Mouse (Mus musculus): ENCODE measurements around the gene Polr2g. TPM values are rescaled to one million over a fixed set of nuclear protein-coding genes. Genes with fewer than 3 reads are reported as not detected.

Gene Polr2g
- polyA plus RNA-seq, 1 experiment from 2014 or later = 172 TPM

GRCm38 (mm10) chr19:8757471-8757998, 40.8 kb downstream of the Polr2g start:
- 6% methylated on average over 14 of the region's 14 CpGs for WGBS
- Histone ChIP-seq H3K9ac (ENCODE audit: low read length) (peak overlapping the region; percentile 90), H3K36me3 (ENCODE audit: control insufficient read depth, insufficient read depth, low read length) (peaks cover 5% of the 10 kb centered on the region; the same call in 1 of the 2 replicates), H3K4me2 (ENCODE audit: low read depth) (peak overlapping the region; percentile 77), H3K4me3 (ENCODE audit: low read depth, low read length) (peak overlapping the region; percentile 92), H3K9me3 (ENCODE audit: control insufficient read depth, low read length) (no peaks in the 10 kb centered on the region), H3K27ac (ENCODE audit: low read depth, low read length) (no peak overlapping the region), H3K27me3 (ENCODE audit: control insufficient read depth, insufficient read depth, low read length) (no peaks in the 10 kb centered on the region), H3K4me1 (ENCODE audit: control insufficient read depth, insufficient read depth, low read length) (peaks cover 7% of the 10 kb centered on the region)
- no peak for DNase-seq (ENCODE audit: low spot score)
- ATAC-seq (ENCODE audit: insufficient read depth, low FRiP score, low TSS enrichment) = no peak

- Histone ChIP-seq H3K9ac (ENCODE audit: low read length) (peak within 1 kb of the TSS; percentile 90), H3K4me3 (ENCODE audit: low read depth, low read length) (peak within 1 kb of the TSS; percentile 92), H3K4me2 (ENCODE audit: low read depth) (peak within 1 kb of the TSS; percentile 77), H3K36me3 (ENCODE audit: control insufficient read depth, insufficient read depth, low read length) (peaks cover 5% of the 10 kb centered on the region; the same call in 1 of the 2 replicates), H3K4me1 (ENCODE audit: control insufficient read depth, insufficient read depth, low read length) (peaks cover 7% of the 10 kb centered on the region), H3K27ac (ENCODE audit: low read depth, low read length) (peak within 1 kb of the TSS; percentile 75), H3K27me3 (ENCODE audit: control insufficient read depth, insufficient read depth, low read length) (no peaks in the 10 kb centered on the region), H3K9me3 (ENCODE audit: control insufficient read depth, low read length) (no peaks in the 10 kb centered on the region)
- under 1% methylated on average over 71 of the region's 75 CpGs for WGBS
- peak; percentile 96 for DNase-seq (ENCODE audit: low spot score)
- peak; percentile 92 for ATAC-seq (ENCODE audit: insufficient read depth, low FRiP score, low TSS enrichment)
Observed at GRCm38 (mm10) chr19:8756635-8757387, 41.6 kb downstream of the Polr2g start, which contains the start of gene Nxf1. TSS of gene Nxf1 (plus strand) at chr19:8757073.

DNA sequence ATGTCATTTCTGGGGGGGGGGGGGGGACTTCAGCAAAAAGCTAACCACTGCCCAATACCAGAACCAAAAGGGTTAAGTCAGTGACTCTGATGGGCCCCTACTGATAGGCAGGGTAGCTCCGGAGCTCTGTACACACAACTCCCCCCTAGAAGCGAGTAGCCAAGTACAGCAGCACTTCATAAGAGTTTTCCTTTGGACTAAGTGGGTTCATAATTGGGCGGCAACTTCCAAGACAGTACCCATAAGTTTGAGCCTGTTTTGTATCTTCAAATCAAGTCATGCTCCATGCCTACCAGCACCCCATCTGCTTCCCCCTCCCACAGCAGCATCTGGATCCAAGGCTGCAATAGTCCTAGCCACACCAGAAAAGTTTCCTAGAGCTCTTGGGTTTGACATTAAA, 42.7 kb downstream of the Polr2g start:
- Histone ChIP-seq H3K27ac (ENCODE audit: low read depth, low read length) (no peak overlapping the region), H3K4me1 (ENCODE audit: control insufficient read depth, insufficient read depth, low read length) (peaks cover 7% of the 10 kb centered on the region), H3K9me3 (ENCODE audit: control insufficient read depth, low read length) (no peaks in the 10 kb centered on the region), H3K36me3 (ENCODE audit: control insufficient read depth, insufficient read depth, low read length) (peaks cover 7% of the 10 kb centered on the region; the same call in 1 of the 2 replicates), H3K4me3 (ENCODE audit: low read depth, low read length) (no peak overlapping the region), H3K9ac (ENCODE audit: low read length) (no peak overlapping the region), H3K27me3 (ENCODE audit: control insufficient read depth, insufficient read depth, low read length) (no peaks in the 10 kb centered on the region), H3K4me2 (ENCODE audit: low read depth) (no peak overlapping the region)
- no peak for DNase-seq (ENCODE audit: low spot score)
- no peak for ATAC-seq (ENCODE audit: insufficient read depth, low FRiP score, low TSS enrichment)
- 74% methylated on average over 3 of the region's 3 CpGs for WGBS

- Histone ChIP-seq H3K27ac (ENCODE audit: low read depth, low read length) (no peak overlapping the region), H3K4me3 (ENCODE audit: low read depth, low read length) (no peak overlapping the region), H3K9me3 (ENCODE audit: control insufficient read depth, low read length) (no peaks in the 10 kb centered on the region), H3K36me3 (ENCODE audit: control insufficient read depth, insufficient read depth, low read length) (peaks cover 22% of the 10 kb centered on the region), H3K4me1 (ENCODE audit: control insufficient read depth, insufficient read depth, low read length) (peaks cover 5% of the 10 kb centered on the region; the same call in 1 of the 2 replicates), H3K4me2 (ENCODE audit: low read depth) (no peak overlapping the region), H3K27me3 (ENCODE audit: control insufficient read depth, insufficient read depth, low read length) (no peaks in the 10 kb centered on the region), H3K9ac (ENCODE audit: low read length) (no peak overlapping the region)
- ATAC-seq (ENCODE audit: insufficient read depth, low FRiP score, low TSS enrichment) = no peak
- WGBS = 69% methylated on average over 2 of the region's 2 CpGs
- no peak for DNase-seq (ENCODE audit: low spot score)
Observed at GRCm38 (mm10) chr19:8747368-8747767, 51.0 kb downstream of the Polr2g start.

- peaks cover 9% of the 10 kb centered on the region; the same call in 1 of the 2 replicates for H3K4me1 ChIP-seq (ENCODE audit: control insufficient read depth, insufficient read depth, low read length)
- H3K9me3 ChIP-seq (ENCODE audit: control insufficient read depth, low read length) = no peaks in the 10 kb centered on the region
- H3K4me2 ChIP-seq (ENCODE audit: low read depth) = no peak overlapping the region
- DNase-seq (ENCODE audit: low spot score) = no peak
- WGBS = 90% methylated on average over 1 of the region's 1 CpGs
- no peaks in the 10 kb centered on the region for H3K27me3 ChIP-seq (ENCODE audit: control insufficient read depth, insufficient read depth, low read length)
- no peak overlapping the region for H3K9ac ChIP-seq (ENCODE audit: low read length)
- H3K4me3 ChIP-seq (ENCODE audit: low read depth, low read length) = no peak overlapping the region
- H3K27ac ChIP-seq (ENCODE audit: low read depth, low read length) = no peak overlapping the region
- ATAC-seq (ENCODE audit: insufficient read depth, low FRiP score, low TSS enrichment) = no peak
- H3K36me3 ChIP-seq (ENCODE audit: control insufficient read depth, insufficient read depth, low read length) = peaks cover 19% of the 10 kb centered on the region
Observed at GRCm38 (mm10) chr19:8745382-8745781, 53.0 kb downstream of the Polr2g start.

Other genes starting within 250 kb of the Polr2g start
- 0.20 TPM in 1 of 2 replicates, not detected in the other for gene Slc22a8, start 207.3 kb downstream of the Polr2g start, polyA plus RNA-seq (2014; fragmentation: Nextera tagmentation; extraction: Ambion mirVana)
- gene Slc22a6, start 180.5 kb downstream of the Polr2g start, polyA plus RNA-seq (2014; fragmentation: Nextera tagmentation; extraction: Ambion mirVana) = 0.53 and 0.69 TPM in 2 replicates
- 0.05 TPM in 2 replicates for gene Chrm1, start 134.8 kb downstream of the Polr2g start, polyA plus RNA-seq (2014; fragmentation: Nextera tagmentation; extraction: Ambion mirVana)
- 132 and 135 TPM in 2 replicates for gene Slc3a2, start 75.2 kb downstream of the Polr2g start, polyA plus RNA-seq (2014; fragmentation: Nextera tagmentation; extraction: Ambion mirVana)
- 87.8 and 92.8 TPM in 2 replicates for gene Wdr74, start 62.8 kb downstream of the Polr2g start, polyA plus RNA-seq (2014; fragmentation: Nextera tagmentation; extraction: Ambion mirVana)
- 1.4 and 2.1 TPM in 2 replicates for gene 1700092M07Rik, start 57.9 kb downstream of the Polr2g start, polyA plus RNA-seq (2014; fragmentation: Nextera tagmentation; extraction: Ambion mirVana)
- gene Stx5a, start 57.2 kb downstream of the Polr2g start, polyA plus RNA-seq (2014; fragmentation: Nextera tagmentation; extraction: Ambion mirVana) = 97.6 and 103 TPM in 2 replicates
- gene Nxf1, start 41.5 kb downstream of the Polr2g start, polyA plus RNA-seq (2014; fragmentation: Nextera tagmentation; extraction: Ambion mirVana) = 243 and 245 TPM in 2 replicates
- 181 and 195 TPM in 2 replicates for gene Tmem223, start 27.6 kb downstream of the Polr2g start, polyA plus RNA-seq (2014; fragmentation: Nextera tagmentation; extraction: Ambion mirVana)
- 41.8 and 46.7 TPM in 2 replicates for gene Tmem179b, start 24.1 kb downstream of the Polr2g start, polyA plus RNA-seq (2014; fragmentation: Nextera tagmentation; extraction: Ambion mirVana)
- 20.7 and 22.4 TPM in 2 replicates for gene Taf6l, start 12.2 kb downstream of the Polr2g start, polyA plus RNA-seq (2014; fragmentation: Nextera tagmentation; extraction: Ambion mirVana)
- 6.6 and 7.2 TPM in 2 replicates for gene Zbtb3, start 4.0 kb upstream of the Polr2g start, polyA plus RNA-seq (2014; fragmentation: Nextera tagmentation; extraction: Ambion mirVana)
- gene Ttc9c, start 20.8 kb upstream of the Polr2g start, polyA plus RNA-seq (2014; fragmentation: Nextera tagmentation; extraction: Ambion mirVana) = 50.6 and 51.6 TPM in 2 replicates
- 5.7 and 6.1 TPM in 2 replicates for gene Hnrnpul2, start 21.4 kb upstream of the Polr2g start, polyA plus RNA-seq (2014; fragmentation: Nextera tagmentation; extraction: Ambion mirVana)
- gene AC129217.1, start 31.2 kb upstream of the Polr2g start, polyA plus RNA-seq (2014; fragmentation: Nextera tagmentation; extraction: Ambion mirVana) = 0.57 TPM in 1 of 2 replicates, not detected in the other
- gene Bscl2, start 38.9 kb upstream of the Polr2g start, polyA plus RNA-seq (2014; fragmentation: Nextera tagmentation; extraction: Ambion mirVana) = 54.1 and 55.3 TPM in 2 replicates
- 137 and 151 TPM in 2 replicates for gene Gng3, start 40.6 kb upstream of the Polr2g start, polyA plus RNA-seq (2014; fragmentation: Nextera tagmentation; extraction: Ambion mirVana)
- gene Lrrn4cl, start 52.2 kb upstream of the Polr2g start, polyA plus RNA-seq (2014; fragmentation: Nextera tagmentation; extraction: Ambion mirVana) = 0.32 and 0.44 TPM in 2 replicates
- 182 and 186 TPM in 2 replicates for gene Ubxn1, start 72.9 kb upstream of the Polr2g start, polyA plus RNA-seq (2014; fragmentation: Nextera tagmentation; extraction: Ambion mirVana)
- gene Uqcc3, start 82.3 kb upstream of the Polr2g start, polyA plus RNA-seq (2014; fragmentation: Nextera tagmentation; extraction: Ambion mirVana) = 52.9 and 55.0 TPM in 2 replicates
- gene Lbhd1, start 85.2 kb upstream of the Polr2g start, polyA plus RNA-seq (2014; fragmentation: Nextera tagmentation; extraction: Ambion mirVana) = 93.5 and 93.8 TPM in 2 replicates
- gene Gm49403, start 85.4 kb upstream of the Polr2g start, polyA plus RNA-seq (2014; fragmentation: Nextera tagmentation; extraction: Ambion mirVana) = not detected in 2 replicates
- gene 1810009A15Rik, start 90.3 kb upstream of the Polr2g start, polyA plus RNA-seq (2014; fragmentation: Nextera tagmentation; extraction: Ambion mirVana) = 103 and 112 TPM in 2 replicates
- gene Gm49416, start 90.3 kb upstream of the Polr2g start, polyA plus RNA-seq (2014; fragmentation: Nextera tagmentation; extraction: Ambion mirVana) = not detected in 2 replicates
- 40.8 and 49.9 TPM in 2 replicates for gene Ints5, start 94.4 kb upstream of the Polr2g start, polyA plus RNA-seq (2014; fragmentation: Nextera tagmentation; extraction: Ambion mirVana)
- 116 and 128 TPM in 2 replicates for gene Ganab, start 99.5 kb upstream of the Polr2g start, polyA plus RNA-seq (2014; fragmentation: Nextera tagmentation; extraction: Ambion mirVana)
- 50.6 and 59.0 TPM in 2 replicates for gene B3gat3, start 121.8 kb upstream of the Polr2g start, polyA plus RNA-seq (2014; fragmentation: Nextera tagmentation; extraction: Ambion mirVana)
- 0.88 and 1.2 TPM in 2 replicates for gene Rom1, start 130.8 kb upstream of the Polr2g start, polyA plus RNA-seq (2014; fragmentation: Nextera tagmentation; extraction: Ambion mirVana)
- gene Eml3, start 131.0 kb upstream of the Polr2g start, polyA plus RNA-seq (2014; fragmentation: Nextera tagmentation; extraction: Ambion mirVana) = 7.9 and 9.3 TPM in 2 replicates
- 55.6 and 57.5 TPM in 2 replicates for gene Mta2, start 143.3 kb upstream of the Polr2g start, polyA plus RNA-seq (2014; fragmentation: Nextera tagmentation; extraction: Ambion mirVana)
- 30.2 and 36.3 TPM in 2 replicates for gene Tut1, start 155.3 kb upstream of the Polr2g start, polyA plus RNA-seq (2014; fragmentation: Nextera tagmentation; extraction: Ambion mirVana)
- 468 and 469 TPM in 2 replicates for gene Eef1g, start 168.5 kb upstream of the Polr2g start, polyA plus RNA-seq (2014; fragmentation: Nextera tagmentation; extraction: Ambion mirVana)
- 4.4 and 4.5 TPM in 2 replicates for gene Ahnak, start 190.7 kb upstream of the Polr2g start, polyA plus RNA-seq (2014; fragmentation: Nextera tagmentation; extraction: Ambion mirVana)